Mouse (Mus musculus) R1 (cell line): ENCODE measurements at regions not wholly inside any gene's neighbourhood (a gene's known extent, or its start where the extent isn't known, plus 50 kb on each side); places are given as distances from the start of the nearest gene placed in this dataset.

Experiments used
- DNase-seq: peaks from one replicate; pipeline ENCODE4 v3.0.0-alpha.2; 2018; ENCODE audit warnings: low read depth, low spot score

DNA sequence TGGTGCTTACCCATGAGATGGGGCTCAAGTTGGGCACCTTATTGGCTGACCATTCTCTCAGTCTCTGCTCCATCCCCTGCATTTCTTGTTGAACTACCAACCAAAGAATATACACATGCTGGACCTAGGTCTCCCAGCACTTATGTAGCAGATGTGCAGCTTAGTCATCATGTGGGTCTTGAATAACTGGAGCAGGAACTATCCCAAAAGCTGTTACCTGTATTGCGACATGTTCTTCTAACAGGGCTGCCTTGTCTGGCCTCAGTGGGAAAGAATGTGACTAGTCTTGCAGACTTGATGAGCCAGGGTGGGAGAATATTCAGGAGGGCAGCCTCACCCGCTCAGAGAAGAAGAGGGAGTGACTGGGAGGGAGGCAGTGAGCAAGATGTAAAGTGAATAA lies 318.7 kb upstream of the Marcks start:
- no peak for DNase-seq

DNA sequence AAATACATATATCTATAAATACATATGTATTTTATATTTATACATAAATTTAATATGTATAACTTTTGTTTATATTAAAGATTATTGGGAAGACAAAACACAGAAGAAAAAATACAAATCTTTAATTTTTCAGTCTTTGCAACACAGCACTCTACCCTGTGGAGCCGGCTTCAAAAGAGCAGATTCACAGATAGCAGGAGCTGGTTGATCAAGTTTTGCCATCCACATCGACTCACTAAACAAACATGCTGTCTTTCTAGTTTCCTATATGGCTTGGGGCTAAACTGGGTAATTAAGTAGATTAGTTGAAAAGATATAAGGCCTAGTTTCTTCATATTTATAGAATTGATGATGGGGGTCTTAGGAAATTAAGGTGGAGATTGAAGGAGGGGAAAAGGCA lies 311.2 kb upstream of the Marcks start:
- no peak for DNase-seq

DNA sequence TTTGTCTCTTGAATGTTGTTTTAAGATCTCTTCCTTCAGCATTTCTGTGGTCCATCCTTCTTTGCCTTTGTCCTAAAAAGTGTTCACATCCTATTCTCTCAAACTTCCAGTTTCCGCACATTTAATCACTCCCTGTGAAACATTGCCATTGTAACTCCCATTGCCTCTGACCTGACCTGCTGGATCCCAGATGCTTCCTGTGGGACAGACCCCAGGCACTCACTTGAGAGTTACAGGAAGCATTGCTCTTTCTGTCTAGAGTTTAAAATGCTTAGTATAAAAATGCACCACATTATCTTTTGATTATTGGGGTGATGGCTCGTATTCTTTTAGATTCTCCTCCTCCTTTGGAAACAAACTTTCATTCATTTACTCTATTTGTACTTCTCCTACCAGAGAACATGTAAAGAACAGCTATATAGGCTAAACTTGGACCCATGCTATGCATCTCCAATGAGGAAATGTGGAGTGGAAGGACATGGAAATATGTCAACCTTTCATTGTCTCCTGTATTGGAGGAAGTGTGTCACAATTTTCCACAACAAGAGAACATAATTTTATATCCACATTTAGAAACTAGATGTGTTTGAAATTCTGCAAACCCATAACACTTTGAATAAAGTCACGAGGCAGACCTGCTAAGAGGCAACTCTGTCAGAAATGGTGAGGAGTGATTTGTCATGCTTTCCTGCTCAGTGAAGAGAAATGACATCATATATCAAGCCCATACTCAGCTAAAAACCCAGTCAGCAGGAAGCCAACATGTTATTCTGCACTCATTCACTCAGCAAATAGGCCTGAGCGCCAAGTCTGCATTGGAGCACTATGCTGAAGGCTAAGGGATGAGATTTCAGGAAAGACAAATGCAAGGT lies 308.8 kb upstream of the Marcks start:
- DNase-seq: no peak

DNA sequence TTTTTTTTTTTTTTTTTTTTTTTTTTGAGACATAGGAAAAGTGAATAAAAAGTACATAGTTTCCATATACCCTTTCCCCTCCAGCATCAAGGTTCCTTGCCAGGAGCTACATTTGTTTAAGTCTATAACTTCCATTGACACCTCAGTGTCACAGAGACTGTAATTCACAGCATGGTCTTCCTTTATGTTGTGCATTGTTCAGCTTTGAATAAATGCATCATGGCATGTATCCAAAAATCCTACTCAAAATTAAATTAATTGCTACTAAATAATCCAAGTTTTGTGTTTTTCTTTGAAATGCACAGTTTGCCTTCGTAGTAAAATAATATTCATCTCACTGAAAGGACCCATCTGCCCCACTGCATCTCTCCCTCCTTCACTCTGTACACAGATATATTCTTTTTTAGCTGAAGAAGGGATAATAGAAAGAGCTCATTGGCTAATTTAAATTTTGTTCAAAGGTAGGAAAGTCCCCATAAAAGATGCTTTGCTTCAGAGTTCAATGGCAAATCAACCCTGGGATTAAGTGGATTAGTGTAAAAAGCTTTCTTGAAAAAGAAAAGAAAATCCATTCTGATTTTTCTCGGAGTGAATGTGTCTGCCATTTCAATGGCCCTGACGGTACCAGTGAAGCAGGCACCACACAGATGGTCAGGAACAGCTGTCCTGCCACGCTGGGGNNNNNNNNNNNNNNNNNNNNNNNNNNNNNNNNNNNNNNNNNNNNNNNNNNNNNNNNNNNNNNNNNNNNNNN lies 301.3 kb upstream of the Marcks start:
- DNase-seq: no peak

DNA sequence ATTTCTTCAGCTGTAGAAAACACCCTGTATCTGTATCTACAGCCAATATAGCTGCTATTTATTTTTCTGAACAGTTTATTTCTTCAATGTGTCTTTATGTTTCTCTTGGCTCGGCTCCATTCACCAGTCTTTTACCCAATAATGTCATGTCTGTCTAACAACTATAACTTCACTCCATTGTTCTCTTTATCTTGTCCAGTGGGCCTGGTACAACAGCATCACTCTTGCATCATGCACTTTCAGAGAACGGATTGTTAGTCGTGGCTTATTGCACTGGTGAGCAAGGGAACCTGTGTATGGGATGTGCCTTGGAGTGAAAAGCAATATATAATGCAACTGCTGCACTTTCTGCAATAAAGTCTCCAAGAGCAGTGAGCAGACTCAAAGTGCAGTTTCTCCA lies 299.6 kb upstream of the Marcks start:
- DNase-seq: no peak

DNA sequence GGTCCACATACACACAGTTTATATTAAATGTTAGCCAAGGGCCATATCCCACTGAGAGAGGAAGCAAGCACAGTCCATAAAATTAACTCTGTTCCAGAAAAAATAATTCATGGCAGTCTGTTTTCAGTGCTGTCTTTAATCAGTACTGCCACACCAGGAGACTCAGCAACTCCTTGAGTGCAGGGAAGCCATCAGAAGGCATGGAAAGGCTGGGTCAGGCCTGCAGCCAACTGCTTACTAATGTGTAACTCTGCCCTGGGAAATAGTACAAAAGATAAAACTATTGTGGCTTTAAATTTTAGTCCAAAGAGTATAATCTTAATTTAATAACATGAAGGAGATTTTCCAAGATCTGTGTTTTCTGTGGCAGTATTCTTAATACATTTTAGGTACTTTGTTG lies 298.1 kb upstream of the Marcks start:
- DNase-seq: no peak

DNA sequence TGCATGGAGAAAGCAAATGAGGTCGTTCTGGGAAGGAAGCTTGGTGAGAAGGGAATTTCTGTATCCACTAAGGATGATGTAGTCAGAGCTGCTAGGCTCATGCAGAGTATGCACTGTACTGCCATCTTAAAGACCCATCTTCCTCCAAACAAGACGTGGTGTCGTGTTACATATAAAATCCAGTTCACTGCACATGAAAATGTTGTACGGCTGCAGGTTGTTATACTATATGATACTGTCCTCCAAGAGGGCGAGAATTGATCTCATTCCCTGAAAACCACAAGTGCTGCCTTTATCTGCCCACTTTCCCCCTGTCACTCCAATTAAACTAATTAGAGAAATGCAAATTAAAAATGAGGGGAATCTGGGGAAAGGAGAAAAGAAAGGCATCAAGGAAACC lies 295.5 kb upstream of the Marcks start:
- DNase-seq: no peak

DNA sequence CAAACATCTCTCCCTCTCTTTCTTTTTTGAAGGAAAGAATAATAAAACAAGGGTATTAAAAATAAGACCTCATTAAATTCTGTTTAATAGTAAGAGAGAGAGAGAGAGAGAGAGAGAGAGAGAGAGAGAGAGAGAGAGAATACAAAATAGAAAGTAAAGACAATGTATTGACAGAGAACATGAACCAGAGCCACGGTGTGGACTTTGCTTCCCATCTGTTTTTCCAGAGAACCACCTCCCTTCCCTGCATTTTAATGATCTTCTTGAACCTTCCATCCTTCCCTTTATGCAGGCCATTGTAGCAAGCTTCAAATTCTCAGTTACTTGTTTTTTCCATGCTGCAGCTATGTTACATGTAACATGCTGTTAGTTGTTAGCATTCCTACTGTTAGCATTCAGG lies 284.3 kb upstream of the Marcks start:
- no peak for DNase-seq

DNA sequence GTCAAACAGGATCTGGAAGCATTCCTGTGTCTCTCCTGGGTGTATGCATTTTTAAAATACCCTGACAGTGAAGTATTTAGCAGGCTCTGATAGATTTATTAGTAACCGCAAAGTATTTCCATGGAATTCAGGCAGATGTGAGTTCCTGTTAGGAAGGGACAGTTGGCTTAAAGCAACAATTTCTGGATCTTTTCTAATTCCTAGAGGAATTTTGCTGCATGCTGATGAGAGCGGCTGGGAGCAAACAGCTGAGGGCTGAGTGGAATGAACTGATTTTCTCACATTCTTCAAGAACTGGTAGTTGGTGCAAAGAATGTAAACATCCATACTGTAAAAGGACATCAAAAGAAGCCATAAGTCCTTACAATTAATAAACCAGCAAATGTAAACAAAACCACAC lies 283.9 kb upstream of the Marcks start:
- DNase-seq: no peak

DNA sequence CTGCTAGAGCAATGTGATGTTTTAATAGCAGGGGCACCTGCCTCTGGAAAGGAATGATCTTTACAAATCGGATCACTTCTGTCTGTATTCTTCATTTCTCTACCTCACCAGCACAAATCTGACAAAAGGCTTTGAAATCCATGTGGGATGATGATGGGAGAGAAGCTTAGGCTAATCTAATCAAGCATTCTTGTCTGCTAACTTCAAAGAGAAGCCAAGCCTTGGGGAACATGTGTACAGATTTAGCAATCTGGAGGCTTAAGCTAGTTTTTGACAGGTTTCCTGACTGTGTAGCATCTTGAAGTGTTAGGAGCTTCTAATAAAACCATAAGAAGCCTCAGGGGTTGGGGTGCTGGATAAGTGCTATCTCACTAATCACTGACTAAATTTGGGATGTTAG lies 277.6 kb upstream of the Marcks start:
- no peak for DNase-seq

DNA sequence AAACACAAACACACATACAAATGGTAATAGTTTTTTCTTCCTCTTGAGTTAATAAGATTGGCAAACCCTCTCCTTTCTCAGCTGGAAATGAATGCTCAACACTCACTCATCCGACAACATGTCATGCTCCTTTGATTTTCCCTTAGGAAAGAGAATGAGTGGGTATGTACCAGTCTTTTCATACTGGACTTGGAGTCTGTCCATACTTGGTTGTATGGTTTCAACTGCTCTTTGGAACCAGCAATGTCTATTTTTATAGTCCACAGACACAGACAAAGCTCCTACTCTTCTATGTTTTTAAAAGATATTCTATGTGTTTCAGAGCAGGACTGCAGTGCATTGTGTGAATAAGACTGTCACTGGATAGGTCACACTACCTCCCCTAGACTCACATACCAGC lies 273.7 kb upstream of the Marcks start:
- DNase-seq: no peak

DNA sequence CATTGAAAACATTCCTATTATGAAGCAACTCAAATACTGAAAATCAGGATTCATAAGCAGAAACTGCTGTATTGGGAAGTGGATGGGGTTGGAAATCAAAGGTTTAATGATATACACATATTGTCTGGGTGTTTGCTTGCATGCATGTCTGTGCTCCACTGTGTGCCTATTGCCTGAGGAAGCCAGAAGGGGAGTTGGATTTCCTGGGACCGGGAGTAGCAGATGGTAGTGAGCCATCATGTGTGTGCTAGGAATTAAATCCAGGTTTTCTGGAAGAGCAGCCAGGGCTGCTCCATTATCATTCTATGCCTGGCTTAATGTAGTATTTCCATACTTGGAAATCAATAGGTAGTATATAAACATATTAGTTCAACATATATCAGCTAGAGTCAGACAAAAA lies 271.0 kb upstream of the Marcks start:
- no peak for DNase-seq

DNA sequence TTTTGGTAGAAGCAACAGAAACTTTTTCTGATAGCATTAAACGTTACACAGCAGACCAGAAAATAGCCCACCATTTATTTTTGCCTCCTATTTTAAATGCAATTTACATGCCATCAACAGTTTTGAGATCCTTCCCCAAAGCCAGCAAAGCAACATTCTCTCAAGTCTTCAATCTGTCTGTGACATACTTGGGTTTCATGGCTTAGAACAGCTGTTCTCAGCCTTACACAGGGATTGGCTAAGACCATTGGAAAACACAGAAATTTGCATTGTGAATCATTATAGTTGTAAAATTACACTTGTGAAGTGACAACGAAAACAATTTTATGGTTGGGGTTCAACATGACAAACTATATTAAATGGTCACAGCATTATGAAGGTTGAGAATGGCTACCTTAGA lies 268.8 kb upstream of the Marcks start:
- no peak for DNase-seq

DNA sequence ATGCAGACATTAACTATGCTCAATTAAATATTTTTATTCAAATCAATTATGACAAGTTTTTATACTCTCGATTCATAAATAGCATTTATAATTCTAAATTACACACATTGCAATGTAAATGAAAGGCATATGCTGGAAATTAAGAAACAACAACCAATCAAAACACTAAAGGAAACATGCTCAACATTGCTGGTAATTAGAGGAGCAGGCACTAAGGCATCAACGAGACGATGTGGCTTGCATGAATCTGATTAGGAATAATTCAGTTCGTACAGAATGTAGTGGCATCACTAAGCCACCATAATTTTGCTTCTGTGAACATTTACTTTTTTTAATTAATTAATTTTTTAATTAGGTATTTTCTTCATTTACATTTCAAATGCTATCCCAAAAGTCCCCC lies 266.2 kb upstream of the Marcks start:
- no peak for DNase-seq

DNA sequence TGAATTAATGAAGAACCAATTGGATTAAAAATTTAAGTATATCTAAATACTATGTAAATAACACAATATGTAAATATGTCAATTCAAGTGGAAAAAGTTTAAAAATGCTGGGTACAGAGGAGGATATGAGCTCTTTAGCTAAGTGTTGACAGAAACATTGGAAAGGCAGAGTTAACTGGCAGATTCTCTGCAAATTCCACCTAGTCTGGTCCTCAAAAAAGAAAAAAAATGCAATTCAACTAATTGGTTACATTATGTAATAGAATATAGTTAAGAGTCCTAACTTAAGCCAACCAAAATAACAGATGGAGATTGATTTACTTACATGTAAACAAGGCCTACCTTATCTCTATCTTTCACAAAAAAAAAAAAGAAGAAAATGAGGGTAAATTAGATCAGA lies 265.7 kb upstream of the Marcks start:
- no peak for DNase-seq

DNA sequence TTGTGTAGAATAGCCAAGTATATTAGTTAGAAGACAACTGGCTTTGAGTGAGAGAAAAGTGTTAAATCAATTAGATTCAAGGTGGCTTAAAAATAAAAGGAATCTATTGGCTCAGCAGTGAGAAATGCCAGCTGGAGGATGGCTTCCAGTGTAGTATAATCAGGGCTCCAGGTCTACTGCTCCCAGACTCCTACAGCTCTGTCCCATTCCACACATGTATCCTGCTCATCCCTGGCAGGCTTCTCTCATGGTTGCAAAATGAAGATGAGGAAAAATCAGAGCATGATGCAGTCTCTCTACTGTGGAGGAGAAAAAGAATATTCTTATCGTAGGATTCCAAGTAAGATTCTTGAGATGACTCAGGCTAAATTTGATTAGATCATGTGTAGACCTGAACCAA lies 263.7 kb upstream of the Marcks start:
- DNase-seq: no peak

DNA sequence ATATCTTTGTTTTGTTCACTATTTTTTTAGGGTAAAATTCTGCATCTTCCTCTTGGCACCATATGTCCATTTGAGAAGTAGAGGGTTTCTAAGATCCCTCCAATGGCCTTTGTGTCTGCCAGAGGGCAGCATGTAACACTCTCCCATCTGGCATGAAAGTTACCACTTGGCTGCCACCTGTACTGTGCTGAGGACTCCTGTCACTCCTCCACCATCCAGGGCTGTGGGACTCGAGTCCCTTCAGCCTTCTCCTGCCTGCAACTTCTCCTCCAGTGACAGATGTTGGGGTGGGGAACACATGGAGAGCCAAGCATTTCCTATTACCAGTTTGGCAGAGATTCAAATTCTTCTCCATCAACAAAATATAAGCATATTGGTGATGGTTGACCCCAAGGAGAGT lies 262.3 kb upstream of the Marcks start:
- no peak for DNase-seq

DNA sequence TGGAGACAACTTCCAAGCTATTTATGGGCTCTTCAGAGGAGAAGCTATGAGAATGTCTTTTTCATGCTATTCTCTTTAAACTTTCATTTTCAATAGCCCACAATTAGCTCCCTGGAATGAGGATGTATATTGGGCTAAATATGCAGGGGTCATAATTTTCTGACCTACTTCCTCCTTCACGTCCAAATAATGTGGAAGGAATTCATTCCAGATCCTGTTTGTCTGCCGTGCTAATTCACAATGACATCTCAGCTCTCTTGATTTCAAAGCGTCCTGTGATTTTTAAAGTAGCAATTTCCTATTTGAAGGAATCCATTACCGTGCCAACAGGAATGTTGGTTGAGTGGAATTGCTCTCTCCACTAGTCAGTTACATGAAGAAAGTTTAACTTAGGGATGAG lies 261.7 kb upstream of the Marcks start:
- DNase-seq: no peak

DNA sequence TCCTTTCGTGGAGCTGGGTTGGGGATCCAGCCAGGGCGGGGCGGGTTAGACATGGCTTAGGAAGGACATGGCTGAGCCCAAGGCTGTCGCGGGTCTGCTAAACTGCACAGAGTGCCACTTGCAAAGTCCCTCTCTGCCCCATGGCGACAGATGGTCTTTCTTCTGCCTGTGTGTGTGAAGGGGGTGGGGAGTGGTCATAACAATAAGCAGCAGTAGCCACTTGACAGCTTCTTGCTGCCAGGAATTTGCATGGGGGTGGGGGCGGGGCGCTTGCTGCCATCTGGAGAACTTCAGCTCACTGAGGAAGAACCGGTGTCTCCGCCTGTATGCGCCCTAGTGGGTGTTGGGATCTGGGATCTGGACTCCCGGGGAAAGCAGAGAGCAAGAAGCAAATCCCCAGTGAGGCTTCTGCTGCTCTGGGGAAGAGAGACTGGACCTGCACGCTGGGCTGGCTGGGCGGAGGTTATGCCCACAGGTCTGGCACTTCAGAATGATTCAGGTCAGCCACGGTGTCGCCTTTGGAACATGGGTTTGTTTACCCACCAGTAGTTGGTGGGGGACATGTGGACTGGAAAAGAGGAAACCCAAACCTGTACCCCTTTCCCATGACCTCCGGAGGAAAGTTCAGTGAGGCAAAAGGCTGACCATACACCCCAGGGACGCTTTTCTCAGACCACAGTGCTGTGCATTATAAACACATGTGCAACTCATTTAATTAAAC lies 258.7 kb upstream of the Marcks start:
- DNase-seq: peak; percentile 67

DNA sequence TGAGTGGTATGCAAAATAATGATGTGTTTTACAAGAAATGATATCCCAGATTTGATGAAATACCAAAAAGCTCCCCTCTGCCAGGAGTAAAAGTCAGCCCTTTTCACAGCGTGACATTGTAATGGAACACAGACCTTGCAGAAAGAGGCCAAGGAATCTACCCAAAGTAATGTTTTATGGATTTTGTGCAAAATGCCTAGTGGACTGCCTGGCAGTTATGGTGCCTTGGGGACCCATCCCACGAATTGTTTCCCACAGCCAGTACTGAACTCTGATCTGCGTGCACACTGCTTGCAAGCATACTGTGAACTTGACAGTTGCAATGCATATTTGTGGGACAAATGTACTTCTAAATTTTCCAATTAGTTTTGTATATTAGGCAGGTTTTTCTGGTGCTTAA lies 251.3 kb upstream of the Marcks start:
- DNase-seq: no peak

DNA sequence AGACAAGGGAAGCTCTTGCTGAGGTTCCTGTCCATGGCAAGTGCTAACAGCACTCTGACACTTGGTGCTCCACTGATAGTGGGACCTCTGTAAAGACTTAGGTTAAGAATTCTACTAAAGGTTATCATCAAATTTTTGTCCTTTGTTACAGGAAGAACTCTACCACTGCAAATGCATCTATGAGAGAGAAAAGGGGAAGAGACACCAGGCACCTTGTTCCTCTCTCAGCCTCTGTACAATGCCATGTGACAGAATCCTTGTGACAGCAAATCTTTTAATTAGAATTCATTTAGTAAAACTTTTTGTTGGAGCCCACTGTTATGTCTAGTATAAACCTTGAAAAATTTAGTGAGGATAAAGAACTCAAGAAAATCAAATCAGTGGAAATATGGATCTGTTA lies 247.5 kb upstream of the Marcks start:
- DNase-seq: no peak

DNA sequence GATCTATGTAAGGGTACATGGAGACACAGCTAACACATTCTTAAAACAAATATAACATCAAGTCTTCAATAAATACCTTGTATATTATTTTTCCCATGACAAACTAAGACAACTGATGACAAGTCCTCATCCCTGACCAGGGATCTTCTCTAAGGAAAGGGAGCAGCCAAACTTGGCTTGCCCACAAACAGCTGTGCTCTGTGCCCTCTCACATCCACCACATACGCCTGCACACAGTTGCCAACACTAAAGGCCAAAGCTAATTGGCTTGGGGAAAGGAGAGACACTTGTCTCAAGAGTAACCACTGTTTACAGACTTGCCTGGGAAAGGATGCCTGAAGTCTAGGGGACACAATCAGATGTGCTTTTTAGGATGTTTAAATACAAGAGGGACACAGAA lies 241.3 kb upstream of the Marcks start:
- no peak for DNase-seq
